Mouse (Mus musculus): Measurements from ENCODE around the gene Naglu. TPM values are rescaled to one million over a fixed set of nuclear protein-coding genes. Genes with fewer than 3 reads are reported as not detected.
A peak's percentile ranks its signal among the peaks of the same experiment; 100 is the strongest.

Naglu gene
- polyA plus RNA-seq, 1 experiment from 2014 or later, result 5.9 TPM

- H3K36me3 ChIP-seq, result peaks cover 44% of the 10 kb centered on the region
- H3K4me3 ChIP-seq, result no peak overlapping the region
- peak overlapping the region; percentile 83; the same call in 1 of the 2 replicates for H3K27ac ChIP-seq
- 0 out of 2 replicates have a peak, but pooled peaks cover 3% of the 10 kb centered on the region for H3K27me3 ChIP-seq (ENCODE audit: low read depth, poor library complexity, severe bottlenecking)
- 89% methylated on average over 12 of the region's 12 CpGs for WGBS
- peaks cover 45% of the 10 kb centered on the region for H3K4me1 ChIP-seq
- no peak for DNase-seq (ENCODE audit: low spot score)
- H3K9me3 ChIP-seq (replicated peaks), result no peaks in the 10 kb centered on the region
Measured at GRCm38 (mm10) chr11:101062165-101062884, 7.5 kb upstream of the Naglu start.

DNA sequence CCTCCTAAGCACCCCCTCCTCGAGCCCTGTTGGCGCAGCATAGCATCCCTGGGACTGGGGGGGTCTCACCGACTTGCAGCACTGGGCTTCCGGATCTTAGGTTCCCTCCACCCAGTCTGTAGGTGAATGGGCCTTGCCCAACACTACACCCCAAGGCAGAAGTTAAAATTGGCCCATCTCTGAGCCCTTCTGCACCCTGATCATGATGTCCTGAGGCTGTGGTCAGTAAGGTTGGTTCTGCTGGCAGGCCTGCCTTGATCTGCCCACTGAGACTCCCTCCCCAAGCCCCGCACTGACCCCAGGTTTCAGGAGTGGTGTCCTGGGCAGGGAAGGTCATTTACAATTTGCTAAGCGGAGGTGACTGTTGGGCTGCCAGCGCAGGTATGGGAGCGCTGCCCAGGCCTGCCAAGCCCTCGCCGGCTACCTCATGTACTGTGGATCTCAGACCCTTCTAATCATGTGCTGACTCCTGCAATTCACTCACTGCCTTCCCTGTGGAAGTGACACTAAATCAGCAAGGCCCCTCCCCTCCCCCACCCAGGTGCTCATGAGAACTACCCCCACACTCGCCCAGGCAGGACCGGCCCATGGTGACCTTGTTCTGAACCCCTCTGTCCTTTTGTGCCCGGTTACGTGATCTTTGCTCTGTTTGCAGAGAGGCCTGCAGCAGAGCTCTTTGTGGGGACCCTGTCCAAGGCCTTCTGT, 6.7 kb upstream of the Naglu start:
- Histone ChIP-seq H3K36me3 (peaks cover 42% of the 10 kb centered on the region), H3K27me3 (ENCODE audit: low read depth, poor library complexity, severe bottlenecking) (peaks cover 8% of the 10 kb centered on the region), H3K4me3 (peak overlapping the region; percentile 9), H3K4me1 (peaks cover 45% of the 10 kb centered on the region), H3K9me3 (replicated peaks) (no peaks in the 10 kb centered on the region), H3K27ac (peak overlapping the region; percentile 83)
- DNase-seq (ENCODE audit: low spot score), result no peak
- WGBS, result 61% methylated on average over 14 of the region's 14 CpGs

DNA sequence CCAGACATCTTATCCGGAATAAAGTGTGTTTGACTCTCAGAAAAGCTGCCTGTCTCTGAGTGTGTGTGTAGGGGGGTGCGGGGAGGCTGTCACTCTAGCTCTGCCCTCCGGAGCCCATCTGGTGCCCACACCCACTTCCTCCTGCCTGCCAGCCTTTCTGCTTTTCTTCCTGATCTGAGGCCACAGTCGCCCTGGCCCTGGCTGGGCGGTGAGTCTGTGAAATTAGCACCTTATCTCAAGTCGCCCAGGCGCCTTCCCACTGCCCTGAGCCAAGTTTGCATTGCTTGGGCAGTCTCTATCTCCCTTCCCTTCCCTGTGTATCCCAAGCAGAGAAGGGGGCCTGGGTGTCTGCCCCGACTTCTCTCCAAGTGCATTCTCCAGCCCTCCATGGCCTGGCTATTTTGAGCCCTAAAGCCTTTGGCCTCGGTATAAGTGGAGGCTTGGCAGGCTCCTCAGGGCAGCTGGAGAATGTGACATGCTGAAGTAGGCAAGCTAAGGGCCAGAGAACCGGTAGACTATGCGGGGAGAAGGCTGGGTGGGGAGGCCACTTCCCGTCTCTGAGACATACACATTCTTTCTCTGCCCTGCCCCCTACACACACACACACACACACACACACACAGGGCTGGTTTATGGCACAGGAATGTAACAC, 6.0 kb upstream of the Naglu start:
- H3K27ac ChIP-seq, result peak overlapping the region; percentile 83
- 41% methylated on average over 12 of the region's 12 CpGs for WGBS
- peaks cover 15% of the 10 kb centered on the region for H3K27me3 ChIP-seq (ENCODE audit: low read depth, poor library complexity, severe bottlenecking)
- H3K4me3 ChIP-seq, result peak overlapping the region; percentile 9; the same call in 1 of the 2 replicates
- DNase-seq (ENCODE audit: low spot score), result no peak
- no peaks in the 10 kb centered on the region for H3K9me3 ChIP-seq (replicated peaks)
- peaks cover 40% of the 10 kb centered on the region for H3K4me1 ChIP-seq
- H3K36me3 ChIP-seq, result peaks cover 38% of the 10 kb centered on the region

- Histone ChIP-seq H3K27me3 (ENCODE audit: low read depth, poor library complexity, severe bottlenecking) (peaks cover 22% of the 10 kb centered on the region), H3K4me3 (0 out of 2 replicates have a peak overlapping the region, but pooled peaks have one; percentile 9), H3K27ac (peak overlapping the region; percentile 83), H3K9me3 (replicated peaks) (no peaks in the 10 kb centered on the region), H3K36me3 (peaks cover 36% of the 10 kb centered on the region), H3K4me1 (peaks cover 34% of the 10 kb centered on the region)
- 87% methylated on average over 4 of the region's 4 CpGs for WGBS
- DNase-seq (ENCODE audit: low spot score), result no peak
Measured at GRCm38 (mm10) chr11:101064462-101064861, 5.3 kb upstream of the Naglu start.

DNA sequence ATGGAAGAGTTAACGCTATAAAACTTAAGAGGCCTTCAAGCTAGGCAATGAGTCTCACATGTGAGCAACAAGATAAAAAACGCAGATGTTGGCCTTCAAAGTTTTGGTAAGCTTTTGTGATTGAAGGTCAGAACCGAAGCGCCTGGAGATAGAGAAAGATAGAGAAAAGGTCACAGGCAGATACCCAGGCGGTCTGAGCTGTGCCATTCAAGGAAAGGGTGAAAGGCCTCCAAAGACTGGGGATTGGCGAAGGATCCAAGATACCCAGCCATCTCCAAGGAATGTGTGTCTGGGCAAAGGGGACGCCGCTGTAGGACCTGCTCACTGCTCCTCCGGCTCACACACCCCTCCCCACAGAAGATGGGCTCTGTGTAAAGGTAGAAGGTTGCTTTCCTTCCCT, 4.8 kb upstream of the Naglu start:
- Histone ChIP-seq H3K4me3 (no peak overlapping the region), H3K4me1 (peaks cover 33% of the 10 kb centered on the region), H3K36me3 (peaks cover 34% of the 10 kb centered on the region), H3K27me3 (ENCODE audit: low read depth, poor library complexity, severe bottlenecking) (peaks cover 22% of the 10 kb centered on the region), H3K27ac (no peak overlapping the region), H3K9me3 (replicated peaks) (no peaks in the 10 kb centered on the region)
- no peak for DNase-seq (ENCODE audit: low spot score)
- whole genome bisulfite sequencing, result 96% methylated on average over 9 of the region's 9 CpGs

DNA sequence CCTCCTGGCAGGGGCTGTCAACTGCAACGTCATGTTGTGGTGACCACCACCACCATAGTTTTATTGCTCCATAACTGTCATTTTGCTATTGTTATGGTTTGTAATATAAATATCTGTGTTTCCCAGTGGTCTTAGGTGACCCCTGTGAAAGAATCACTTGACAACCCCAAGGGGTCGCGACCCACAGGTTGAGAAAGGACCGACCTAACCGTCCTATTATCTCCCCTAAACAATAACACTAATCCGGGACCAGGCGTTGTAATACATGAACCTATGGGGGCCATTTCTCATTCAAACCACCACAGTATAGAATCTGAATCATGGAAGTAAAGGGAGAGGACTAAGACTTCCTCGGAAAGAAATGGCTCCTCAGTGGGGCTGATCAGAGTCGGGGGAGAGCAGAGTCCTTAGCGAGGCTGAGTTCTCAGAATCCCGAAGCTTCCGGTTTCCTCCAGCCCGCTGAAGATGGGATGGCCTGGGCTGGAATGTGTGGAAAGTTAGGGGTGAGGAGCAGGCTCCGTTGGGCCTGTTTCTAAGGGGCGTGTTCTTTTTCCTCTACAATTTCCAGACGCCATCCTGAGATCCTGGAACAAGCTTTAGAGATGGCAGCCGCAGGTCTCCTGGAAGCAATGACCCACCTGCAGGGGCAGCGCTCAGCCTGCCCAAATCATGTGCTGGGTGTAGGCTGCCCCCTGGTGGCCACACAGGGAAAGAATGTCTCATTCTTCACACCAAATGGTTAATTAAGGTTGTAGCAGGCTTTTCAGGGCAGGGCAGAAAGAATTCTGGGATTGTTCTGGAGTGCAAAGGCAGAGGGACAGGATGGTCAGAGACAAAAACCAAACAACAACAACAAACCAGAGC, 3.0 kb upstream of the Naglu start:
- Histone ChIP-seq H3K27me3 (ENCODE audit: low read depth, poor library complexity, severe bottlenecking) (peaks cover 40% of the 10 kb centered on the region), H3K4me3 (peak overlapping the region; percentile 43), H3K36me3 (peaks cover 18% of the 10 kb centered on the region), H3K4me1 (peaks cover 42% of the 10 kb centered on the region), H3K27ac (peak overlapping the region; percentile 64; the same call in 1 of the 2 replicates), H3K9me3 (replicated peaks) (no peaks in the 10 kb centered on the region)
- peak; percentile 93 for DNase-seq (ENCODE audit: low spot score)
- 27% methylated on average over 18 of the region's 18 CpGs for WGBS

DNA sequence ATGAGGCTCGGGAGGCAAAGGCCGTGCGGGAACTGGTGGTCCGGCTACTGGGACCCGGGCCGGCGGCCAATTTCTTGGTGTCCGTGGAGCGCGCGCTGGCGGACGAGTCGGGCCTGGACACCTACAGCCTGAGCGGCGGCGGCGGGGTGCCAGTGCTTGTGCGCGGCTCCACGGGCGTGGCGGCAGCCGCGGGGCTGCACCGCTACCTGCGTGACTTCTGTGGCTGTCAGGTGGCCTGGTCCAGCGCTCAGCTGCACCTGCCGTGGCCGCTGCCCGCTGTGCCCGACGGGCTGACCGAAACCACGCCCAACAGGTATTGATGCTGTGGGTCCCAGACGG, 346 bp downstream of the Naglu start:
- Histone ChIP-seq H3K27me3 (ENCODE audit: low read depth, poor library complexity, severe bottlenecking) (peaks cover 53% of the 10 kb centered on the region), H3K36me3 (no peaks in the 10 kb centered on the region), H3K4me1 (peaks cover 16% of the 10 kb centered on the region), H3K9me3 (replicated peaks) (no peaks in the 10 kb centered on the region), H3K27ac (peak overlapping the region; percentile 84), H3K4me3 (peak overlapping the region; percentile 70)
- under 1% methylated on average over 36 of the region's 36 CpGs for WGBS
- no peak for DNase-seq (ENCODE audit: low spot score)

DNA sequence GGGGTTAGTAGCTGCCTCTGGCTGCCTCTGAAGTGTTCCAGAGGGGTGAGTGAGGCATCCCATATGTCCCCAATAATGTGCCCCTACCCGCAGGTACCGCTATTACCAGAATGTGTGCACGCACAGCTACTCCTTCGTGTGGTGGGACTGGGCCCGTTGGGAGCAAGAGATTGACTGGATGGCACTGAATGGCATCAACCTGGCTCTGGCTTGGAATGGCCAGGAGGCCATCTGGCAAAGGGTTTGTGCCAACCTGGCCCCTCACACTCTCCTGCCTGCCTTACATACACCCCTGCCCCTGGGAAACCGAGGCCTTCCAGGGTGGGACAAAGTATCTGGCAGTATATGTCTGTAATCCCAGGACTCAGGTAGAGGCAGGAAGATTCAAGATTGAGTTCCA, 1.2 kb downstream of the Naglu start:
- H3K9me3 ChIP-seq (replicated peaks), result no peaks in the 10 kb centered on the region
- no peak for DNase-seq (ENCODE audit: low spot score)
- peak overlapping the region; percentile 70 for H3K4me3 ChIP-seq
- H3K36me3 ChIP-seq, result no peaks in the 10 kb centered on the region
- H3K27ac ChIP-seq, result no peak overlapping the region
- H3K27me3 ChIP-seq (ENCODE audit: low read depth, poor library complexity, severe bottlenecking), result peaks cover 56% of the 10 kb centered on the region
- peaks cover 16% of the 10 kb centered on the region for H3K4me1 ChIP-seq
- whole genome bisulfite sequencing, result 77% methylated on average over 6 of the region's 6 CpGs

- no peak for DNase-seq (ENCODE audit: low spot score)
- Histone ChIP-seq H3K4me3 (0 out of 2 replicates have a peak overlapping the region, but pooled peaks have one; percentile 2), H3K36me3 (no peaks in the 10 kb centered on the region), H3K27me3 (ENCODE audit: low read depth, poor library complexity, severe bottlenecking) (peaks cover 62% of the 10 kb centered on the region), H3K9me3 (replicated peaks) (no peaks in the 10 kb centered on the region), H3K4me1 (peaks cover 11% of the 10 kb centered on the region), H3K27ac (no peak overlapping the region)
- 72% methylated on average over 14 of the region's 14 CpGs for WGBS
Measured at GRCm38 (mm10) chr11:101071810-101072428, 2.1 kb downstream of the Naglu start.

DNA sequence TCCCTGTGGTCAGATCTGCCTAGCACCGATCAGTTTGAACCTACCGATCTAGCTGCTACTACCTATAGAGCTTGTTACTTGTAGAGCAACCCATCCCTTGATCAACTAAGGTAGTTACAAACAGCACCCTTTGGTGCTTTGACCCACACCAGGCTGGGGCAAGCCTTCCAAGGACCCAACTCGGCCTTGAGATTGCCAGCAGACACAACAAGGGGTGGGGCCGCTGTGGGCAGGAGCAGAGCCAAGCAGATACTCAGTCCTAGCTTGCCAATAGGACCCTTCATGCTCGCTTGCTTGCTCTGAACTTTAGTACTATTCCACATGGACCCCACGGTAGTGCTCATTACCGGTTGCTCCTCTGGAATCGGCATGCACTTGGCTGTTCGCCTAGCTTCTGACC, 8.3 kb downstream of the Naglu start, which contains the start of gene Hsd17b1:
Hsd17b1 (plus strand) TSS at position 291 of the 400 bp plus-strand sequence.
- no peak within 1 kb of the TSS for H3K4me3 ChIP-seq

DNA sequence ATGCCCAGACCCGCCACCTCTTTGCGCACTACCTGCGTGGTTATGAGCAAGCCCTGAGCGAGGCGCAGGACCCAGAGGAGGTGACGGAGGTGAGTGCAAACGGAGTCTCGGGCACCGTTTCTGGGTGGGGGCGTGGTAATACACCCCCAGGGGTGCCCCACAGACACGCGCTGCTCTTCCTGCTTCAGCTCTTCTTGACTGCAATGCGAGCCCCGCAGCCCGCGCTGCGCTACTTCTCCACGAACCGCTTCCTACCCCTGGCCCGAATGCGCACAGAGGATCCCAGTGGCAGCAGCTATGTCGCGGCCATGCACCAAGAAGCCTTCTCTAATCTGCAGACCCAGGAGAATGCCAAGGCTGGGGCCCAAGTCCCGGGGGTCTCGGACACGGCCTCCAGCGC, 9.9 kb downstream of the Naglu start:
- peaks cover 62% of the 10 kb centered on the region for H3K27me3 ChIP-seq (ENCODE audit: low read depth, poor library complexity, severe bottlenecking)
- H3K4me3 ChIP-seq, result peak overlapping the region; percentile 28
- 0 out of 2 replicates have a peak overlapping the region, but pooled peaks have one; percentile 19 for H3K27ac ChIP-seq
- DNase-seq (ENCODE audit: low spot score), result no peak
- no peaks in the 10 kb centered on the region for H3K9me3 ChIP-seq (replicated peaks)
- whole genome bisulfite sequencing, result 1% methylated on average over 27 of the region's 27 CpGs
- H3K36me3 ChIP-seq, result peaks cover 6% of the 10 kb centered on the region
- H3K4me1 ChIP-seq, result peaks cover 22% of the 10 kb centered on the region

More for the DNA sequence above, 8.3 kb downstream of the Naglu start, which contains the start of gene Hsd17b1:
- Histone ChIP-seq H3K27me3 (ENCODE audit: low read depth, poor library complexity, severe bottlenecking) (peaks cover 67% of the 10 kb centered on the region), H3K9me3 (replicated peaks) (no peaks in the 10 kb centered on the region), H3K4me1 (peaks cover 13% of the 10 kb centered on the region), H3K36me3 (no peaks in the 10 kb centered on the region), H3K27ac (no peak within 1 kb of the TSS)
- no peak for DNase-seq (ENCODE audit: low spot score)
- 67% methylated on average over 9 of the region's 9 CpGs for WGBS

DNA sequence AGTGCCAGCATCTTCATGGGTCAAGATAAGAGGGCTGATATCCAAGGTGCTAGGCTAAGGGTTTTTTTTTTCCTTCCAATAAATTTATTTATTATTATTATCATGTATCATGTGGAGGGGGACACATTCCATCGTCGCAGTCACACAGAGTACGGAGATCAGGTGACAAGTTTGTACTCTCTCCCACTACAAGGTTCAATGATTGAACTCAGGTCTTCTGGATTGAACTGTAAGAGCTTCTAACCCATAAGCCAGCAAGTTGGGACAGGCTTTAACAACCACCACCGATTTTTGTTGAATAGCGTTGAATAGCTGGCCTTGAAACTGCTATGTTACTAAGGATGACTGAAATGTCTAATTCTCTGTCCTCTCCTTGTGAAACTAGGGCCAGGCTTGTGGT, 10.6 kb downstream of the Naglu start:
- Histone ChIP-seq H3K36me3 (peaks cover 13% of the 10 kb centered on the region), H3K27me3 (ENCODE audit: low read depth, poor library complexity, severe bottlenecking) (peaks cover 62% of the 10 kb centered on the region), H3K4me1 (peaks cover 22% of the 10 kb centered on the region), H3K27ac (no peak overlapping the region), H3K9me3 (replicated peaks) (no peaks in the 10 kb centered on the region), H3K4me3 (no peak overlapping the region)
- DNase-seq (ENCODE audit: low spot score), result no peak
- WGBS, result 70% methylated on average over 5 of the region's 5 CpGs
